Mouse (Mus musculus): Measurements from ENCODE around the gene Rhbdd3. TPM values are rescaled to one million over a fixed set of nuclear protein-coding genes. Genes with fewer than 3 reads are reported as not detected.

The Rhbdd3 gene
- total and polyA plus RNA-seq, 3 experiments = 35.9 to 55.7 TPM; not detected in 1

DNA sequence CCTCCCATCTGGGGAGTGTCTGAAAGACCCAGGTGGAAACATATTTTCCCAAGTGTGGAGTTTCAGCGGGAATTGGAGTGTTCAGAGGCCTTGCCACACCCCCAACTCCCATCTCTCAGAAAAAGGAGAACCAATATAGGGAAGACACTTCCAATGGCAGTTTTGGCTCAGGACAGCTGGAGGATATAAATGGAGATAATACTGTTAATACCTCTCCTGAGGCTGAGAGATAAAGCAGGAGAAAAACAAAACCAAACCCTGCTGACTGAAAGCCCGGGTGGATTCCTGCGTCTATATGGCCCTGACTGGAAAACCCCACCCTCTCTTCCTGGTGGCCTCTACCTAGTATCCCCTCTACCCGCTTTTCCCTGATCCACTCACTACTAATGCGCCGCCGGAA, 3.7 kb downstream of the Rhbdd3 start:
- Histone ChIP-seq H3K4me1 (ENCODE audit: control insufficient read depth in 1 of 2, insufficient read depth in 2 of 2, low read length in 2 of 2) (peaks cover 15 to 32% of the 10 kb centered on the region in 2 experiments), H3K9me3 (replicated peaks; ENCODE audit: insufficient read depth, low read length) (no peaks in the 10 kb centered on the region), H3K27me3 (ENCODE audit: control insufficient read depth in 1 of 2, insufficient read depth in 2 of 2, low read length in 2 of 2) (no peaks in the 10 kb centered on the region), H3K9ac (ENCODE audit: control insufficient read depth, low read depth, low read length, poor library complexity, severe bottlenecking) (peak overlapping the region; percentile 23; the same call in 1 of the 2 replicates), H3K27ac (ENCODE audit: control insufficient read depth, low read depth, low read length) (peak overlapping the region; percentile 75), H3K36me3 (ENCODE audit: control insufficient read depth in 1 of 2, insufficient read depth in 2 of 2, low read length in 2 of 2) (peaks cover 0 to 26% of the 10 kb centered on the region in 2 experiments; a peak in 2 of 4 replicates), H3K79me2 (ENCODE audit: control insufficient read depth, insufficient read depth, low read length, poor library complexity) (peaks cover 41% of the 10 kb centered on the region), H3K4me3 (ENCODE audit: control insufficient read depth in 1 of 2, insufficient read depth in 1 of 2, low read depth in 2 of 2, low read length in 2 of 2) (0 out of 4 replicates have a peak overlapping the region, but pooled peaks of 1 of the 2 experiments have one; percentile 8)
- peak; percentile 91 for DNase-seq (ENCODE audit: low read depth, low spot score)
- TF ChIP-seq NRF1 (IDR thresholded peaks at IDR 0.05; ENCODE audit: insufficient read depth, low read depth, low read length, poor library complexity, severe bottlenecking) (no peak), CHD2 (IDR thresholded peaks at IDR 0.05; ENCODE audit: low read length) (no peak), MYC (IDR thresholded peaks at IDR 0.05; ENCODE audit: low read depth, low read length) (peak; percentile 23; the same call in 1 of the 2 replicates), EP300 (IDR thresholded peaks at IDR 0.05; ENCODE audit: low read depth in 1 of 2, low read length in 2 of 2) (peak; percentile 98), RCOR1 (IDR thresholded peaks at IDR 0.05; ENCODE audit: low read depth, low read length) (peak; percentile 93), SIN3A (IDR thresholded peaks at IDR 0.05; ENCODE audit: low read length) (peak; percentile 89), USF1 (IDR thresholded peaks at IDR 0.05; ENCODE audit: low read depth, low read length) (no peak), NELFE (IDR thresholded peaks at IDR 0.05; ENCODE audit: low read depth, low read length) (no peak), ELF1 (IDR thresholded peaks at IDR 0.05; ENCODE audit: low read depth, low read length) (no peak), CHD1 (IDR thresholded peaks at IDR 0.05; ENCODE audit: low read depth, low read length) (no peak), ETS1 (IDR thresholded peaks at IDR 0.05; ENCODE audit: low read depth, low read length) (peak; percentile 95), BHLHE40 (IDR thresholded peaks at IDR 0.05; ENCODE audit: borderline replicate concordance, low read depth, low read length) (peak; percentile 44; the same call in 1 of the 2 replicates), MEF2A (IDR thresholded peaks at IDR 0.05; ENCODE audit: extremely low read depth, insufficient replicate concordance, low read depth, low read length, poor library complexity, severe bottlenecking) (no peak), TAL1 (IDR thresholded peaks at IDR 0.05; ENCODE audit: low read length) (peak; percentile 99), TBP (IDR thresholded peaks at IDR 0.05; ENCODE audit: low read depth, low read length) (peak; percentile 55; the same call in 1 of the 2 replicates), ZNF384 (IDR thresholded peaks at IDR 0.05; ENCODE audit: low read depth, low read length) (no peak; the same call in 1 of the 2 replicates), CTCF (IDR thresholded peaks at IDR 0.05 in 2 of 3, conservative IDR thresholded peaks at IDR 0.05 in 1 of 3; ENCODE audit: control insufficient read depth in 1 of 3, insufficient read depth in 1 of 3, low read depth in 2 of 3, low read length in 3 of 3, poor library complexity in 1 of 3, severe bottlenecking in 1 of 3) (no peak), MAZ (IDR thresholded peaks at IDR 0.05; ENCODE audit: low read depth, low read length) (peak; percentile 9; the same call in 1 of the 2 replicates), POLR2AphosphoS2 (IDR thresholded peaks at IDR 0.05; ENCODE audit: low read length) (no peak), TCF12 (IDR thresholded peaks at IDR 0.05; ENCODE audit: low read depth, low read length) (peak; percentile 98), GATA1 (IDR thresholded peaks at IDR 0.05; ENCODE audit: low read depth, low read length) (peak; percentile 98), GABPA (IDR thresholded peaks at IDR 0.05; ENCODE audit: low read depth, low read length) (0 out of 2 replicates have a peak, but pooled peaks have one; percentile 39), MYB (IDR thresholded peaks at IDR 0.05; ENCODE audit: low read depth, low read length) (peak; percentile 93), ZKSCAN1 (IDR thresholded peaks at IDR 0.05; ENCODE audit: low read depth, low read length) (no peak), E2F4 (IDR thresholded peaks at IDR 0.05; ENCODE audit: borderline replicate concordance, low read depth, low read length) (0 out of 2 replicates have a peak, but pooled peaks have one; percentile 47), ZMIZ1 (IDR thresholded peaks at IDR 0.05; ENCODE audit: low read depth, low read length) (no peak)
